Mouse (Mus musculus) kidney, postnatal 36 days (tissue): ENCODE measurements around the gene Vrtn.
A peak's percentile ranks its signal among the peaks of the same experiment; 100 is the strongest.

Source experiments
- DNase-seq, 2 experiments: peaks; one replicate each; pipeline ENCODE4 v3.0.0; 2021 to 2022; ENCODE audit warnings: mixed read lengths in 2 of 2

The Vrtn gene

DNA sequence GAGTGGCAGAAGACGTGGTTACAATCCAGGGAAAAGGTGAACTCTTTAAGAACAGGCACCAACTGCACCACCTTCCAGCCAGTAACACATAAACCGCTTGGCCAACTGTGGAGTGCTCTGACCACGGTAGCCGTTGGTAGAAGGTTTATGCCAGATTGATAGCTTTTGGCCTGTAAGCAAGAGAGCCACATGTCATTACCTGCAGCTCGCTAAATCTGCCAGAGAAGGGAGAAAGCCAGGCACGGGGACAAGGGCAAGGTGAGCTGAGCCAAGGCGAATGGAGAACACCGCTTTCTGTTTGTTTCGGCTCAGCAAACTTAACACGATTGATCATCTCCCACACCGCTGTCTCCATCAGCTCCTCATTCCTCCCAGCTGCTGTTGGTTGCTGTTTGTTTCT, 48.2 kb downstream of the Vrtn start:
- no peak for DNase-seq

DNA sequence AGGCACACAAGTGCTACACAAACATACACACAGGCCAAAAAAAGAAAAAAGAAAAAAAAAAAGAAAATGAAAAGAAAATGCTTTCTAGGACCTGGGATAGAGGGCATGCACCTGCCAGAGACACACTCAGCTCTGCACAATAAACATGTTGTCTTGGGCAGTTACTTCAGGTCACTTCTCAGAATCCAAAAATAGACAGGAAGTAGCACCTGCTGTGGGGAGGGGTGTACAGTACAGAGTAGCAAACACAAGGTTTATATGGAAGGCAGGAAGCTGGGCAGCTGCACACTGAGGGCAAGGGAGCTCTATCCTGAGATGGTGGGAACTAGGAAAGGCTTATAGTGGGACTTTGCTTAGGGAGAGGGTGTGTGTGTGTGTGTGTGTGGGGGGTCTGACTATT, 50.5 kb downstream of the Vrtn start:
- DNase-seq = no peak

DNA sequence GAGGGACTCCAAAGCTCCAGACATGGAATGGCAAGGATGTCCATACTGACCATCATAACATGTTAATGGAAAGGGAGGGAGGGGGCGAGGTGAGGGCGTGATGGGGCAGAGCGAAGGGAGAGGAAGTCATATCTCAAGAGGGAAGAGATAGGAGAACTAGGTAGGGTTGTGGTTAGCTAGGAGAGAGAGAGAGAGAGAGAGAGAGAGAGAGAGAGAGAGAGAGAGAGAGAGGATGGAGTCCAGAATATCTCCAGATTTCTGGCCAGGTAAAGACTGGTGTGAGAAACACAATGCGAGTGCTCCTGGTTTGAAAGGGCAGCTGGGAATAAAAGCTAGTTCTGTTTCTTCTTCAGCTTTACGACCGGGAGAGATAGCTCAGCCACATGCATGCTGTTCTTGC, 51.3 kb downstream of the Vrtn start:
- no peak for DNase-seq

DNA sequence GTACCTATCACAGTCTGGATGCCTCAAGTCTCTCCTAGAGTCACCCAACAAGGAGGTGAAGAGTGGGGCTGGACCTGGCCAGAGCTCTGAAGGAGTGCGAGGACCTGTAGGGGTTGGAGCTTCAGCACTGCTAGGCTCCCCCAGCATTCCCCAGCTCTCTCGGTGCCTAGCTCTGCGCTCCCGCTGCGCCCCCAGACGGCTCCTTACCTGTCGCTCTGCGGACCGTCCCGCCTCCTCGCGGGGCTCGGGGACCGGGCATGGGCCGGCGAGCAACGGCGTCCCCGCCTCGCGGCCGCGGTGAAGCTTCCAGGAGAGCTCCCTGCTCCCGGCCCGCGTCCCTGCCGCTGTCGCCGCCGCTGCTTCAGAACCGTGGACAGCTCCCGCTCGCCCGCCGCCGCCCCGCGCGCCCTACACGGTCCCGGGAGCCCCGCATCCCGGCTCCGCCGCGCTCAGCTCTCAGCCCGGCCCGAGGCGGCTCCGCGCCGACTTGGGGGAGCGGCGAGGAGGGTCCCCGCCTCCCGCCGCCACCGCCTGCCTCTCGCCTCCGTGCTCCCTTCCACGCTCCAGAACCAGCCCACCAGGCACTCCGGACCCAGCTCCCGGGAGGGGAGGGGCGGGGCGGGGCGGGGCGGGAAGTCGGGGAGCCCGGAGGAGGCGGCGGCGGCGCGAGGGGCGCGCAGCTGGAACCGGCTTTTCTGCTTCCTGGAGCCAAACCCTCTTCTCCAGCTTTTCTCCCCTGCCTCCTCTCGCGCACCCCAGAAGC, 57.7 kb downstream of the Vrtn start, which contains the start of gene Syndig1l:
Syndig1l (minus strand) TSS at position 513 of the 763 bp plus-strand sequence.
- peak; percentile 50 to 87 for DNase-seq
